Mouse (Mus musculus): ENCODE results near the gene Prmt6.

DNA sequence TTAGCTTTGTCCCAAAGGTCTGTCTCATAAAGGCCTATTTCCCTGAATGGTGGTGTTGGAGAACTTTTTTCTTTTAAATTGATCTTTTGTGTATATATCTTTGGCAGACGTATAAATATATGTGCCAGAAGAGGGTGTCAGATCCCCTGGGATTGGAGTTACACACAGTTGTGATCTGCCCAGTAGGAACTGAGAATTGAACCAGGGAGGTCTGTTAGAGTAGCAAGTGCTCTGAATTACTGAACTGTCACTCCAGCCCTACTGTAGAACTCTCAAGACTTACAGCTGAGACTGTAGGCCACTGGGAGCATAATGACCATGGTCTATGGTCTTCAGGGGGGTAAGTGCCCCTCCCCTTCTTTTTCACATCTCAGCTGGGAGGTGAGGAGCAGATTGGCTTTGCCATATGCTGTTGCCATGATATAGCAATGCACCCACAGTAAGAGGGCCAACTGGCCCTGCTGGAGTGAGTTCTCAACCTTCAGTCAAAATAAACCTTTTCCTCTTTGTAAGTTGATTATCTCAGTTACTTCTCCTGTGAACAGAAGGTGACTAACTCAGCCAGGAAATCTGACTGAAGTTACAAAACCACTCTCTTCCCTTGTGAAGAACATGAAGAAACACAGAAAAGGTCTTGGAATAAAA is 13.9 kb downstream of the Prmt6 start:
- TF ChIP-seq CTCF (IDR thresholded peaks at IDR 0.05; ENCODE audit: low read depth) (no peak), EP300 (IDR thresholded peaks at IDR 0.05; ENCODE audit: low read depth) (no peak)

All from liver, embryonic 14.5 days (tissue).